Comparison of ENCODE assay signal across 25 mouse cellular contexts in genomic region chr1:133212273-133212672, GRCm38 (mm10). TPM values are rescaled to one million over a fixed set of nuclear protein-coding genes. Genes with fewer than 3 reads are reported as not detected.
DNase-seq lines count a peak whose midpoint lies in the region; ATAC-seq and TF ChIP-seq lines count a peak whose summit lies in the region.
"Had no signal": no experiment of that assay in that cellular context is flagged by ENCODE, and none has a peak within 500 bp of the region (broad histone marks: within the 10 kb centered on the region; RNA-seq: fewer than 3 reads in every experiment).

No protein-coding gene starts in this region.

- no peaks in the 10 kb centered on the region for H3K9me3 ChIP-seq in hindbrain, embryonic 10.5 days
- H3K9me3 ChIP-seq in hindbrain, embryonic 16.5 days (ENCODE audit: control insufficient read depth, low read length): no peaks in the 10 kb centered on the region
- no peaks in the 10 kb centered on the region for H3K9me3 ChIP-seq in midbrain, embryonic 13.5 days
- no peaks in the 10 kb centered on the region for H3K9me3 ChIP-seq in midbrain, postnatal 0 days (ENCODE audit: low read length)
- H3K9me3 ChIP-seq: embryonic facial prominence, embryonic 15.5 days; forebrain, embryonic 15.5 days; heart, embryonic 15.5 days; liver, embryonic 12.5 days; midbrain, embryonic 15.5 days; neural tube, embryonic 12.5 days had no signal

- DNase-seq in cerebellum, postnatal 10 days: peak; percentile 63 to 69
- no peak for DNase-seq in cerebellum, adult 11-12 months
- no peak for DNase-seq in hindbrain, embryonic 10.5 days (ENCODE audit: low spot score)
- DNase-seq in midbrain, postnatal 0 days (ENCODE audit: low spot score): no peak
- DNase-seq in layer of hippocampus, postnatal 10 days (ENCODE audit: low spot score in 2 of 2): no peak
- DNase-seq: adrenal gland, postnatal 14 days; cerebellum, adult 8-10 months; kidney, adult 2 months; kidney, postnatal 36 days; liver, postnatal 0 days; lung, postnatal 36 days; thymus, postnatal 14 days had no signal

- no peak overlapping the region for H3K4me3 ChIP-seq in hindbrain, embryonic 10.5 days
- no peak overlapping the region for H3K4me3 ChIP-seq in hindbrain, embryonic 16.5 days (ENCODE audit: low read length)
- H3K4me3 ChIP-seq in midbrain, embryonic 13.5 days (replicated peaks): no peak overlapping the region
- H3K4me3 ChIP-seq in midbrain, postnatal 0 days (ENCODE audit: low read depth, low read length): no peak overlapping the region
- H3K4me3 ChIP-seq: embryonic facial prominence, embryonic 15.5 days; forebrain, embryonic 15.5 days; heart, embryonic 15.5 days; layer of hippocampus, adult 2 months; liver, embryonic 12.5 days; midbrain, embryonic 15.5 days; myocyte; neural tube, embryonic 12.5 days had no signal

- H3K9ac ChIP-seq in hindbrain, embryonic 16.5 days (ENCODE audit: low read depth, low read length): no peak overlapping the region
- no peak overlapping the region; the same call in 1 of the 2 replicates for H3K9ac ChIP-seq in midbrain, embryonic 13.5 days (replicated peaks)
- H3K9ac ChIP-seq in midbrain, postnatal 0 days (replicated peaks; ENCODE audit: low read length, poor library complexity, severe bottlenecking): no peak overlapping the region
- H3K9ac ChIP-seq: embryonic facial prominence, embryonic 15.5 days; forebrain, embryonic 15.5 days; heart, embryonic 15.5 days; hindbrain, embryonic 14.5 days; liver, embryonic 12.5 days; liver, postnatal 0 days; midbrain, embryonic 15.5 days; neural tube, embryonic 12.5 days had no signal

- ATAC-seq in hindbrain, embryonic 16.5 days: no peak
- ATAC-seq in midbrain, embryonic 13.5 days: no peak
- ATAC-seq in midbrain, postnatal 0 days (ENCODE audit: low FRiP score): no peak
- ATAC-seq: CD4-positive, CD25-positive, alpha-beta regulatory T cell, adult 4 months; forebrain, embryonic 15.5 days; inflammation-experienced regulatory T-cells, adult 6 months; liver, embryonic 12.5 days; liver, postnatal 0 days; midbrain, embryonic 15.5 days had no signal

- H3K27me3 ChIP-seq in hindbrain, embryonic 10.5 days (ENCODE audit: insufficient read depth, poor library complexity, severe bottlenecking): peaks cover 12% of the 10 kb centered on the region; the same call in 1 of the 2 replicates
- no peaks in the 10 kb centered on the region for H3K27me3 ChIP-seq in hindbrain, embryonic 16.5 days (replicated peaks; ENCODE audit: control insufficient read depth, insufficient read depth, low read length)
- H3K27me3 ChIP-seq in midbrain, embryonic 13.5 days: no peaks in the 10 kb centered on the region
- no peaks in the 10 kb centered on the region for H3K27me3 ChIP-seq in midbrain, postnatal 0 days (ENCODE audit: insufficient read depth, low read length)
- H3K27me3 ChIP-seq: forebrain, embryonic 15.5 days; heart, embryonic 15.5 days; midbrain, embryonic 15.5 days; neural tube, embryonic 12.5 days had no signal

- WGBS in hindbrain, embryonic 10.5 days: 67% methylated on average over 4 of the region's 4 CpGs
- 63% methylated on average over 4 of the region's 4 CpGs for WGBS in hindbrain, embryonic 16.5 days
- 68% methylated on average over 4 of the region's 4 CpGs for WGBS in midbrain, embryonic 13.5 days
- 63% methylated on average over 4 of the region's 4 CpGs for WGBS in midbrain, postnatal 0 days

- no peak overlapping the region for H3K4me2 ChIP-seq in hindbrain, embryonic 16.5 days (ENCODE audit: low read length)
- no peak overlapping the region for H3K4me2 ChIP-seq in midbrain, embryonic 13.5 days (replicated peaks)
- H3K4me2 ChIP-seq in midbrain, postnatal 0 days (ENCODE audit: low read depth, low read length, poor library complexity, severe bottlenecking): no peak overlapping the region
- H3K4me2 ChIP-seq: embryonic facial prominence, embryonic 15.5 days; forebrain, embryonic 15.5 days; heart, embryonic 15.5 days; hindbrain, embryonic 14.5 days; liver, embryonic 12.5 days; midbrain, embryonic 15.5 days; neural tube, embryonic 12.5 days had no signal

- H3K36me3 ChIP-seq in hindbrain, embryonic 10.5 days: no peaks in the 10 kb centered on the region
- H3K36me3 ChIP-seq in hindbrain, embryonic 16.5 days (ENCODE audit: control insufficient read depth, insufficient read depth, low read length): no peaks in the 10 kb centered on the region
- H3K36me3 ChIP-seq in midbrain, embryonic 13.5 days: no peaks in the 10 kb centered on the region
- no peaks in the 10 kb centered on the region for H3K36me3 ChIP-seq in midbrain, postnatal 0 days (ENCODE audit: insufficient read depth, low read length)
- H3K36me3 ChIP-seq: embryonic facial prominence, embryonic 15.5 days; forebrain, embryonic 15.5 days; heart, embryonic 15.5 days; liver, embryonic 12.5 days; midbrain, embryonic 15.5 days; neural tube, embryonic 12.5 days had no signal

- H3K4me1 ChIP-seq in hindbrain, embryonic 10.5 days (replicated peaks): peaks cover 88% of the 10 kb centered on the region
- peaks cover 43% of the 10 kb centered on the region for H3K4me1 ChIP-seq in hindbrain, embryonic 16.5 days (ENCODE audit: control insufficient read depth, insufficient read depth, low read depth, low read length)
- H3K4me1 ChIP-seq in midbrain, embryonic 13.5 days (replicated peaks): peaks cover 94% of the 10 kb centered on the region
- H3K4me1 ChIP-seq in midbrain, postnatal 0 days (ENCODE audit: insufficient read depth, low read length): peaks cover 13% of the 10 kb centered on the region
- H3K4me1 ChIP-seq: liver, embryonic 12.5 days had no signal

- TF ChIP-seq CTCF in midbrain, postnatal 0 days (IDR thresholded peaks at IDR 0.05): no peak

- H3K27ac ChIP-seq in hindbrain, embryonic 10.5 days: peak overlapping the region; percentile 51
- H3K27ac ChIP-seq in hindbrain, embryonic 16.5 days (ENCODE audit: low read depth, low read length): no peak overlapping the region
- peak overlapping the region; percentile 10; the same call in 1 of the 2 replicates for H3K27ac ChIP-seq in midbrain, embryonic 13.5 days
- H3K27ac ChIP-seq in midbrain, postnatal 0 days (ENCODE audit: low read depth, low read length): no peak overlapping the region
- H3K27ac ChIP-seq: embryonic facial prominence, embryonic 15.5 days; forebrain, embryonic 15.5 days; heart, embryonic 15.5 days; hindbrain, embryonic 14.5 days; layer of hippocampus, adult 2 months; liver, embryonic 12.5 days; midbrain, embryonic 15.5 days; neural tube, embryonic 12.5 days had no signal

RNA-seq across cellular contexts. Expression of gene Plekha6, which starts 48.3 kb away (rescaled TPM):
- polyA plus RNA-seq in hindbrain, embryonic 10.5 days (2016; fragmentation: Nextera tagmentation; extraction: Ambion mirVana): 8.8 and 17.4 TPM in 2 replicates
- 15.0 TPM in 2 replicates for polyA plus RNA-seq in hindbrain, embryonic 16.5 days (2015; fragmentation: Nextera tagmentation; extraction: Ambion mirVana)
- 25.4 and 28.5 TPM in 2 replicates for polyA plus RNA-seq in midbrain, embryonic 13.5 days (2015; fragmentation: Nextera tagmentation; extraction: Ambion mirVana)
- total RNA-seq in midbrain, postnatal 0 days (2014; rRNA removed): 49.3 and 52.2 TPM in 2 replicates
- polyA plus RNA-seq in midbrain, postnatal 0 days (2015; fragmentation: Nextera tagmentation; extraction: Ambion mirVana): 9.4 and 11.9 TPM in 2 replicates
- total RNA-seq in layer of hippocampus, postnatal 10 days (2021): 10 to 100 TPM; 54.8 to 65.7 TPM
- polyA plus RNA-seq: CD4-positive, CD25-positive, alpha-beta regulatory T cell, adult 4 months had no signal

Comparison
In these comparisons a context has a peak if more than half of its experiments do, and no peak if none do; other contexts are left out.
1. DNase-seq: peak in cerebellum, postnatal 10 days (2 of 2); none in cerebellum, adult 11-12 months (single experiment), hindbrain, embryonic 10.5 days (single experiment), midbrain, postnatal 0 days (single experiment) and layer of hippocampus, postnatal 10 days (0 of 2).
2. H3K27ac ChIP-seq: peak in hindbrain, embryonic 10.5 days (single experiment) and midbrain, embryonic 13.5 days (single experiment); none in hindbrain, embryonic 16.5 days (single experiment) and midbrain, postnatal 0 days (single experiment).